Mouse (Mus musculus): ENCODE data around the gene Nadk. TPM values are rescaled to one million over a fixed set of nuclear protein-coding genes. Genes with fewer than 3 reads are reported as not detected.
A peak's percentile ranks its signal among the peaks of the same experiment; 100 is the strongest.

Gene Nadk
- polyA plus RNA-seq, 1 experiment from 2014 or later: 113 TPM

GRCm38 (mm10) chr4:155596606-155597005, 34.4 kb downstream of the Nadk start:
- H3K27me3 ChIP-seq (replicated peaks; ENCODE audit: control insufficient read depth, insufficient read depth, low read length): no peaks in the 10 kb centered on the region
- H3K9me3 ChIP-seq (ENCODE audit: control insufficient read depth, low read length): no peaks in the 10 kb centered on the region
- H3K4me3 ChIP-seq (replicated peaks; ENCODE audit: low read length): no peak overlapping the region
- 80% methylated on average over 5 of the region's 5 CpGs for WGBS
- ATAC-seq: no peak
- H3K27ac ChIP-seq (ENCODE audit: low read length): no peak overlapping the region
- H3K4me1 ChIP-seq (replicated peaks; ENCODE audit: control insufficient read depth, insufficient read depth, low read length): peaks cover 3% of the 10 kb centered on the region; the same call in 1 of the 2 replicates
- H3K9ac ChIP-seq (replicated peaks; ENCODE audit: low read depth, low read length): no peak overlapping the region
- H3K36me3 ChIP-seq (ENCODE audit: control insufficient read depth, insufficient read depth): no peaks in the 10 kb centered on the region
- no peak overlapping the region for H3K4me2 ChIP-seq (ENCODE audit: low read length)

DNA sequence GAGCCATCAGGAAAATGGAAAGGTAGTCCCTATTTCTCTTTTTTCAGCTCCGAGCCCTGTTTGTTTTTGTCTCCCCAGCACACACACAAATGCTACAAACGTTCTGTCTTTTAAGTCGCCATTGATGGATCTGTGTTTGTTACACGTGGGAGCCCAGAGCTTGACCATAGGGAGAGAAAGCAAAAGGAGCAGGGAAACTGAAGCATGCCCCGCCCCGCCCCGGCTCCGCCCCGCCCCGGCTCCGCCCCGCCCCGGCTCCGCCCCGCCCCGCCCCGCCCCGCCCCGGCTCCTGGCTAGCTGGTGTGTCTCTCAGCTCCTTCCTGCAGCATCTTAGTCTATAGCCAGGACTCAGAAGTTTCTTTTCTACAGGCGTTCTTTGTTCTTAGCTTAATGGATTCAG, 36.4 kb downstream of the Nadk start:
- ATAC-seq: no peak

GRCm38 (mm10) chr4:155599901-155600825, 38.0 kb downstream of the Nadk start:
- no peaks in the 10 kb centered on the region for H3K36me3 ChIP-seq (ENCODE audit: control insufficient read depth, insufficient read depth)
- H3K4me2 ChIP-seq (ENCODE audit: low read length): peak overlapping the region; percentile 56
- H3K27ac ChIP-seq (ENCODE audit: low read length): peak overlapping the region; percentile 100
- H3K9ac ChIP-seq (replicated peaks; ENCODE audit: low read depth, low read length): peak overlapping the region; percentile 99; the same call in 1 of the 2 replicates
- H3K9me3 ChIP-seq (ENCODE audit: control insufficient read depth, low read length): no peaks in the 10 kb centered on the region
- H3K27me3 ChIP-seq (replicated peaks; ENCODE audit: control insufficient read depth, insufficient read depth, low read length): no peaks in the 10 kb centered on the region
- peak overlapping the region; percentile 97 for H3K4me3 ChIP-seq (replicated peaks; ENCODE audit: low read length)
- peaks cover 14% of the 10 kb centered on the region for H3K4me1 ChIP-seq (replicated peaks; ENCODE audit: control insufficient read depth, insufficient read depth, low read length)
- no peak for ATAC-seq
- 87% methylated on average over 10 of the region's 11 CpGs for WGBS

More for the DNA sequence above, 36.4 kb downstream of the Nadk start:
- H3K4me3 ChIP-seq (replicated peaks; ENCODE audit: low read length): no peak overlapping the region
- H3K27ac ChIP-seq (ENCODE audit: low read length): no peak overlapping the region
- H3K27me3 ChIP-seq (replicated peaks; ENCODE audit: control insufficient read depth, insufficient read depth, low read length): no peaks in the 10 kb centered on the region
- WGBS: 30% methylated on average over 14 of the region's 20 CpGs
- H3K4me2 ChIP-seq (ENCODE audit: low read length): no peak overlapping the region
- no peaks in the 10 kb centered on the region for H3K36me3 ChIP-seq (ENCODE audit: control insufficient read depth, insufficient read depth)
- peaks cover 14% of the 10 kb centered on the region for H3K4me1 ChIP-seq (replicated peaks; ENCODE audit: control insufficient read depth, insufficient read depth, low read length)
- H3K9ac ChIP-seq (replicated peaks; ENCODE audit: low read depth, low read length): no peak overlapping the region
- no peaks in the 10 kb centered on the region for H3K9me3 ChIP-seq (ENCODE audit: control insufficient read depth, low read length)

DNA sequence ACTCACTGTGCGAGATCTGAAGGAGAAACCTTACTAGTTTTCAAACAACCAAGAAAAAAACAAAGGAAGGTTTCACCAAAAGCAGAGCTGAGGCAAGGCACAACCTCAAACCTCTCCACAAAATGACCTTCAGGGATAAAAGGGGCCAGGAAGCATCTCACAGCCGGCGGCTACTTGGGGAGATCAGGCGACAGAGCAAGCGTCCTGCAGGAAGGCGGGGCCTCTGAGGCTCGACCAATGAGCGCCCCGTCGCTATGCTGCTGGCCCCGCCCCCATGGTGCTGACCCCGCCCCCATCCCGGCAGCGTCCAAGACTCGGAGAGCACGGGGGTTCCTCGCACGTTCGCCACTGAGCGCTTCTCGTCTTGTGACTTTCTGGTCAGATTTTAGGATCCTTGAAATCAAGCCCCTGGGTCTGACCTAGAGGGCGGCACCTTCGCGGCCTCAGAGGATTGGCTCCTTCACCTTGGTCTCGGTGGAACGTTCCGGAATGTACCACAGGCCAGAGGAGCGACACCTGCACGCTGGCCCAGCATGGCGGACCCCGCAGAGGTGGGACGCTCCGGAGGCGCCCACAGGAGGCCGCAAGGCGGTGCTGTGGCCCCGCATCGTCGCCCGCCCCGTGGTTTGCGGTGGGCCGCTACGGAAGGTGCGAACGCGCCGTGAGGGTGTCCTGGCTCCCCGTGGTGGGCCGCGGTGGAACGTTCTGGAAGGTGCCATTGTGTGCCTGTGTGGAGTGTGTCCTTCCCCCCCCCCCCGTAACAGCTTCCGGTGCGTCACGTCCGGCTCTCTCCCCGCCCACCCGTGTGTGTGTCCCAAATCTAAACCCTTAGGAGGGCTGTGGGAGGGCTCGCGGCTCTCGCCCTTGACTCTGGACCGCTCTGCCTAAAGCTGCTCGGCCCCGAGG, 39.2 kb downstream of the Nadk start, which contains the start of gene Slc35e2:
Gene Slc35e2, plus strand, starts transcription at position 326 of the 906 bp plus-strand sequence.
- H3K36me3 ChIP-seq (ENCODE audit: control insufficient read depth, insufficient read depth): no peaks in the 10 kb centered on the region
- WGBS: under 1% methylated on average over 65 of the region's 65 CpGs
- peak; percentile 96 for ATAC-seq
- H3K27me3 ChIP-seq (replicated peaks; ENCODE audit: control insufficient read depth, insufficient read depth, low read length): no peaks in the 10 kb centered on the region
- peak within 1 kb of the TSS; percentile 100 for H3K27ac ChIP-seq (ENCODE audit: low read length)
- H3K9ac ChIP-seq (replicated peaks; ENCODE audit: low read depth, low read length): peak within 1 kb of the TSS; percentile 99
- peak within 1 kb of the TSS; percentile 97 for H3K4me3 ChIP-seq (replicated peaks; ENCODE audit: low read length)
- no peaks in the 10 kb centered on the region for H3K9me3 ChIP-seq (ENCODE audit: control insufficient read depth, low read length)
- H3K4me2 ChIP-seq (ENCODE audit: low read length): peak within 1 kb of the TSS; percentile 70
- peaks cover 14% of the 10 kb centered on the region for H3K4me1 ChIP-seq (replicated peaks; ENCODE audit: control insufficient read depth, insufficient read depth, low read length)

DNA sequence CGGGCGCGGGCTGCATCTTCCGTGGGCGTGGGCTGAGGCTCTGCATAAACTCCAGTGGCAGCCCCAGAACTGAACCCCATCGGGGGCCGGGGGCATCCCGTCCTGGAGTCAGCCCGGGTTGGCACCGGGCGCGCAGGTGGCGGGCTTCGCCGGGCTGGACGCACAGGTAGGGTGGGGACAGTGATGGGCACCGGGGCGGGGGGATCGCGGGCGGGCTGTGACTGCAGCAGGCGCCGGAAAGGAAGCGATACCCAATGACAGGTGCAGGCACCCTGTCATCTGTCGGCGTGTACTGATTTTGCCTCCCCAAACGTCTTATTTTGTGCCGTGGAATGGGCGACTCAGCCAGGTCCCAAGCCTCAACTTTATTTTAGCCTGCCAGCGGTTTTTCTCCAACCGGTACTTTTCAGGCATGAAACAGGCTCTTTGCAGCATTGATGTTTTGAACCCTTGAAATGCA, 39.8 kb downstream of the Nadk start:
- peak overlapping the region; percentile 99 for H3K9ac ChIP-seq (replicated peaks; ENCODE audit: low read depth, low read length)
- no peak for ATAC-seq
- H3K4me1 ChIP-seq (replicated peaks; ENCODE audit: control insufficient read depth, insufficient read depth, low read length): peaks cover 14% of the 10 kb centered on the region
- no peaks in the 10 kb centered on the region for H3K9me3 ChIP-seq (ENCODE audit: control insufficient read depth, low read length)
- H3K27me3 ChIP-seq (replicated peaks; ENCODE audit: control insufficient read depth, insufficient read depth, low read length): no peaks in the 10 kb centered on the region
- under 1% methylated on average over 30 of the region's 31 CpGs for WGBS
- H3K4me3 ChIP-seq (replicated peaks; ENCODE audit: low read length): peak overlapping the region; percentile 97
- peak overlapping the region; percentile 70 for H3K4me2 ChIP-seq (ENCODE audit: low read length)
- no peaks in the 10 kb centered on the region for H3K36me3 ChIP-seq (ENCODE audit: control insufficient read depth, insufficient read depth)
- peak overlapping the region; percentile 100 for H3K27ac ChIP-seq (ENCODE audit: low read length)

GRCm38 (mm10) chr4:155602753-155603152, 40.6 kb downstream of the Nadk start:
- no peak overlapping the region for H3K9ac ChIP-seq (replicated peaks; ENCODE audit: low read depth, low read length)

DNA sequence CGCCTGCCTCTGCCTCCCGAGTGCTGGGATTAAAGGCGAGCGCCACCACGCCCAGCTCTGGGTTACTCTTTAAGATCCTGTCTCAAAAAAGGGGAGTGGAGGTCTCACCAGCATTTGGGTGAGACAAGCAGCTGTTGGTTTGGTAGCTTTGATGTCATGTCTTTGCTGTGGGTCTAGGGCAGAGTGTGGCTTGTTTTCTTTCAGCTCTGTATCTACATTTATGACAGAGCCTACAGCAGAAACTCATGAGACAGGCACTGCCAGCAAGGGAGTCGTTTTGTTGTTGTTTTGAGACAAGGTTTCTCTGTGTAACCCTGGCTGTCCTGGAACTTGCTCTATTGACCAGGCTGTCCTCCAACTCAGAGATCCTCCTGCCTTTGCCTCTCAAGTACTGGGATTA, 41.6 kb downstream of the Nadk start:
- no peak overlapping the region for H3K4me3 ChIP-seq (replicated peaks; ENCODE audit: low read length)
- no peak overlapping the region for H3K4me2 ChIP-seq (ENCODE audit: low read length)
- WGBS: 95% methylated on average over 6 of the region's 6 CpGs
- no peaks in the 10 kb centered on the region for H3K36me3 ChIP-seq (ENCODE audit: control insufficient read depth, insufficient read depth)
- H3K27me3 ChIP-seq (replicated peaks; ENCODE audit: control insufficient read depth, insufficient read depth, low read length): no peaks in the 10 kb centered on the region
- H3K4me1 ChIP-seq (replicated peaks; ENCODE audit: control insufficient read depth, insufficient read depth, low read length): peaks cover 14% of the 10 kb centered on the region
- H3K9me3 ChIP-seq (ENCODE audit: control insufficient read depth, low read length): no peaks in the 10 kb centered on the region
- H3K9ac ChIP-seq (replicated peaks; ENCODE audit: low read depth, low read length): no peak overlapping the region
- no peak overlapping the region for H3K27ac ChIP-seq (ENCODE audit: low read length)
- no peak for ATAC-seq

More at GRCm38 (mm10) chr4:155602753-155603152, 40.6 kb downstream of the Nadk start:
- peak overlapping the region; percentile 97 for H3K4me3 ChIP-seq (replicated peaks; ENCODE audit: low read length)
- ATAC-seq: no peak
- H3K27me3 ChIP-seq (replicated peaks; ENCODE audit: control insufficient read depth, insufficient read depth, low read length): no peaks in the 10 kb centered on the region
- no peak overlapping the region for H3K27ac ChIP-seq (ENCODE audit: low read length)
- 88% methylated on average over 1 of the region's 1 CpGs for WGBS
- H3K4me2 ChIP-seq (ENCODE audit: low read length): peak overlapping the region; percentile 70
- no peaks in the 10 kb centered on the region for H3K9me3 ChIP-seq (ENCODE audit: control insufficient read depth, low read length)
- H3K4me1 ChIP-seq (replicated peaks; ENCODE audit: control insufficient read depth, insufficient read depth, low read length): peaks cover 14% of the 10 kb centered on the region
- H3K36me3 ChIP-seq (ENCODE audit: control insufficient read depth, insufficient read depth): no peaks in the 10 kb centered on the region

DNA sequence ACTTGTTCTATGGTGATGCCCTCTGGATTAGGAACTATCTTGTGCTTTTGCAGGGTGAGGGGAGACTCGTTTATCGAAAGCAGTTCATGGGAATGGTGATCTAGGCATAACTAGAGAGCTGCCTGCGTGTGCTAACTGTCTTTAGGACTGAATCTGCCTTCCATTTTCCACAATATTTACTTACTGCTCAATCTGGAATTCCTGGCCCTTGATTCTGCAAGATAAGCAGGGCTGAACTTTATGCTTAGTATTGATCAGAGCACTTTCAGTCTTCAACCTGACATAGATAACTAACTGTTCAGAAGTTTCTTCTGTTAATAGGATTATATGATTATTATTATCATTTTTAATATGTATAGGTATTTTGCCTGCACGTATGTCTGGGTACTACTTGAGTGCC, 43.0 kb downstream of the Nadk start:
- Histone ChIP-seq H3K27me3 (replicated peaks; ENCODE audit: control insufficient read depth, insufficient read depth, low read length) (no peaks in the 10 kb centered on the region), H3K4me1 (replicated peaks; ENCODE audit: control insufficient read depth, insufficient read depth, low read length) (peaks cover 13% of the 10 kb centered on the region), H3K4me3 (replicated peaks; ENCODE audit: low read length) (no peak overlapping the region), H3K27ac (ENCODE audit: low read length) (no peak overlapping the region), H3K4me2 (ENCODE audit: low read length) (no peak overlapping the region), H3K36me3 (ENCODE audit: control insufficient read depth, insufficient read depth) (peaks cover 4% of the 10 kb centered on the region; the same call in 1 of the 2 replicates), H3K9me3 (ENCODE audit: control insufficient read depth, low read length) (no peaks in the 10 kb centered on the region), H3K9ac (replicated peaks; ENCODE audit: low read depth, low read length) (no peak overlapping the region)
- no peak for ATAC-seq
- WGBS: 91% methylated on average over 4 of the region's 4 CpGs

GRCm38 (mm10) chr4:155606825-155607224, 44.6 kb downstream of the Nadk start:
- Histone ChIP-seq H3K9ac (replicated peaks; ENCODE audit: low read depth, low read length) (no peak overlapping the region), H3K27me3 (replicated peaks; ENCODE audit: control insufficient read depth, insufficient read depth, low read length) (no peaks in the 10 kb centered on the region), H3K9me3 (ENCODE audit: control insufficient read depth, low read length) (no peaks in the 10 kb centered on the region), H3K27ac (ENCODE audit: low read length) (no peak overlapping the region), H3K4me2 (ENCODE audit: low read length) (no peak overlapping the region), H3K36me3 (ENCODE audit: control insufficient read depth, insufficient read depth) (peaks cover 9% of the 10 kb centered on the region), H3K4me1 (replicated peaks; ENCODE audit: control insufficient read depth, insufficient read depth, low read length) (peaks cover 11% of the 10 kb centered on the region), H3K4me3 (replicated peaks; ENCODE audit: low read length) (no peak overlapping the region)
- no peak for ATAC-seq
- WGBS: 75% methylated on average over 2 of the region's 2 CpGs

All from forebrain, embryonic 16.5 days (tissue).